Mouse (Mus musculus): ENCODE data around the gene E2f4. TPM values are rescaled to one million over a fixed set of nuclear protein-coding genes. Genes with fewer than 3 reads are reported as not detected.

E2f4 gene
- total and polyA plus RNA-seq, 3 experiments, result 39.9 to 198 (median 51.0) TPM

- H3K27me3 ChIP-seq (replicated peaks), result no peaks in the 10 kb centered on the region
- peaks cover 5 to 23% of the 10 kb centered on the region in 2 experiments for H3K4me1 ChIP-seq (ENCODE audit: control insufficient read depth in 1 of 2, insufficient read depth in 2 of 2)
- peaks cover 13 to 50% of the 10 kb centered on the region in 2 experiments for H3K36me3 ChIP-seq (replicated peaks in 1 of 2; ENCODE audit: control insufficient read depth in 1 of 2, insufficient read depth in 1 of 2, low read length in 1 of 2)
- no peak overlapping the region for H3K4me2 ChIP-seq (ENCODE audit: insufficient read depth, low read depth, poor library complexity, severe bottlenecking)
- no peak overlapping the region for H3K27ac ChIP-seq (ENCODE audit: insufficient read depth, low read depth)
- H3K9ac ChIP-seq (ENCODE audit: insufficient read depth, low read depth), result no peak overlapping the region
- no peak for DNase-seq (ENCODE audit: extremely low read depth)
- no peak overlapping the region for H3K4me3 ChIP-seq (replicated peaks in 1 of 3; ENCODE audit: low read depth in 2 of 3, low read length in 2 of 3, poor library complexity in 1 of 3)
- in situ Hi-C loops (cut with MboI; ENCODE audit: low pct_ligation_motif_present, low pct_unique_long_range_greater_than_20kb, low sequenced_read_pairs) (loop anchor here (10.0 kb wide), 1 partner anchor 161 kb away; no protein-coding TSS in a partner anchor), dilution Hi-C loops (cut with MboI; ENCODE audit: extremely low pct_ligation_motif_present, extremely low pct_unique_long_range_greater_than_20kb, low sequenced_read_pairs) (no loop called here)
- H3K9me3 ChIP-seq (replicated peaks; ENCODE audit: low read length), result no peaks in the 10 kb centered on the region
- no peaks in the 10 kb centered on the region for H3K79me2 ChIP-seq (replicated peaks; ENCODE audit: control insufficient read depth, extremely low read depth, insufficient read depth, poor library complexity, severe bottlenecking)
- TF ChIP-seq CHD2 (IDR thresholded peaks at IDR 0.05; ENCODE audit: low read length) (no peak), CHD1 (IDR thresholded peaks at IDR 0.05; ENCODE audit: low read depth, low read length) (no peak), NELFE (IDR thresholded peaks at IDR 0.05; ENCODE audit: low read depth, low read length) (no peak), ELF1 (IDR thresholded peaks at IDR 0.05; ENCODE audit: low read depth, low read length) (no peak), EP300 (IDR thresholded peaks at IDR 0.05; ENCODE audit: low read length) (no peak), POLR2A (IDR thresholded peaks at IDR 0.05; ENCODE audit: low read depth, low read length) (no peak), ZC3H11A (IDR thresholded peaks at IDR 0.05; ENCODE audit: low read depth, low read length) (no peak), GABPA (IDR thresholded peaks at IDR 0.05; ENCODE audit: insufficient replicate concordance, low read depth, low read length) (no peak), IRF4 (IDR thresholded peaks at IDR 0.05; ENCODE audit: low read depth, low read length) (no peak), ETS1 (conservative IDR thresholded peaks at IDR 0.05; ENCODE audit: low read depth, low read length) (no peak), MAX (IDR thresholded peaks at IDR 0.05; ENCODE audit: low read length) (no peak), PAX5 (IDR thresholded peaks at IDR 0.05; ENCODE audit: low read length) (no peak), MEF2A (IDR thresholded peaks at IDR 0.05; ENCODE audit: borderline replicate concordance, low read depth, low read length) (no peak), MXI1 (IDR thresholded peaks at IDR 0.05; ENCODE audit: low read depth, low read length) (no peak), USF2 (conservative IDR thresholded peaks at IDR 0.05; ENCODE audit: low read depth, low read length) (no peak), TCF12 (IDR thresholded peaks at IDR 0.05; ENCODE audit: low read depth, low read length) (no peak), SMC3 (IDR thresholded peaks at IDR 0.05; ENCODE audit: low read depth, low read length) (no peak), HCFC1 (IDR thresholded peaks at IDR 0.05; ENCODE audit: low read depth, low read length) (no peak), RCOR1 (conservative IDR thresholded peaks at IDR 0.05; ENCODE audit: low read depth, low read length) (no peak)
These were observed 11.9 kb upstream of the E2f4 start for GRCm38 (mm10) chr8:105285514-105285913.

- H3K4me2 ChIP-seq (ENCODE audit: insufficient read depth, low read depth, poor library complexity, severe bottlenecking), result no peak overlapping the region
- H3K9ac ChIP-seq (ENCODE audit: insufficient read depth, low read depth), result no peak overlapping the region
- H3K36me3 ChIP-seq (replicated peaks in 1 of 2; ENCODE audit: control insufficient read depth in 1 of 2, insufficient read depth in 1 of 2, low read length in 1 of 2), result peaks cover 13 to 40% of the 10 kb centered on the region in 2 experiments
- dilution Hi-C loops (cut with MboI; ENCODE audit: extremely low pct_ligation_motif_present, extremely low pct_unique_long_range_greater_than_20kb, low sequenced_read_pairs) (no loop called here), in situ Hi-C loops (cut with MboI; ENCODE audit: low pct_ligation_motif_present, low pct_unique_long_range_greater_than_20kb, low sequenced_read_pairs) (loop anchor here (10.0 kb wide), 1 partner anchor 162 kb away; no protein-coding TSS in a partner anchor)
- H3K4me3 ChIP-seq (replicated peaks in 1 of 3; ENCODE audit: low read depth in 2 of 3, low read length in 2 of 3, poor library complexity in 1 of 3), result no peak overlapping the region
- DNase-seq (ENCODE audit: extremely low read depth), result no peak
- H3K9me3 ChIP-seq (replicated peaks; ENCODE audit: low read length), result no peaks in the 10 kb centered on the region
- peaks cover 5 to 23% of the 10 kb centered on the region in 2 experiments for H3K4me1 ChIP-seq (ENCODE audit: control insufficient read depth in 1 of 2, insufficient read depth in 2 of 2)
- no peaks in the 10 kb centered on the region for H3K27me3 ChIP-seq (replicated peaks)
- TF ChIP-seq CTCF (conservative IDR thresholded peaks at IDR 0.05 in 1 of 2, IDR thresholded peaks at IDR 0.05 in 1 of 2; ENCODE audit: low read depth in 2 of 2, low read length in 2 of 2) (peak in 1 of 2 experiments; percentile 52; a peak in 2 of 4 replicates), TCF12 (IDR thresholded peaks at IDR 0.05; ENCODE audit: low read depth, low read length) (no peak), RAD21 (IDR thresholded peaks at IDR 0.05; ENCODE audit: low read depth, low read length) (peak; percentile 33)
- H3K27ac ChIP-seq (ENCODE audit: insufficient read depth, low read depth), result no peak overlapping the region
- H3K79me2 ChIP-seq (replicated peaks; ENCODE audit: control insufficient read depth, extremely low read depth, insufficient read depth, poor library complexity, severe bottlenecking), result no peaks in the 10 kb centered on the region
These were observed 10.6 kb upstream of the E2f4 start for GRCm38 (mm10) chr8:105286907-105287306.

Data from CH12.LX (cell line).